Mouse (Mus musculus): ENCODE measurements at regions not wholly inside any gene's neighbourhood (a gene's known extent, or its start where the extent isn't known, plus 50 kb on each side); places are given as distances from the start of the nearest gene placed in this dataset.

DNA sequence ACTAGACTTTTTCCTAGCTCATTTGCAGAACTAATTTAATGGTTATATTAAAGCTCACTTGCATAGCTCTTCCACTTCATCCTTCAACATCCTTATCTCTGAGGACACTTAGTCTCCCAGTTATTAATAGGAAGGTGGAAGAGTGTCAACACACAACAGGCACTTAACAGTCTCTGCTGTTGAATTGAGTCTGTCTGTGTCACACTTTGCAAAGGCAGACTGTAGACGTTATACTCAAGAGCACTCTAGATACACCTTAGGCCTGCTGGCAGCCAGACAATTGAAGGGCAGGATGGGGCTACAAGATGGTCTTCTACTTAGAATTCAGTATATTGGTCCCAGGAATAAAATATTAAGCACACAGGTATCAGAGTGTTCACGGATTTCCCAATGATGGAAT is 172.6 kb upstream of the F930015N05Rik start:
- ATAC-seq (ENCODE audit: borderline replicate concordance, extremely low read depth, low FRiP score, low TSS enrichment): no peak
- WGBS: 50% methylated on average over 2 of the region's 2 CpGs
- no peaks in the 10 kb centered on the region for H3K27me3 ChIP-seq
- no peaks in the 10 kb centered on the region for H3K9me3 ChIP-seq
- no peak overlapping the region for H3K27ac ChIP-seq
- no peak overlapping the region for H3K4me2 ChIP-seq
- H3K4me3 ChIP-seq: no peak overlapping the region
- no peak overlapping the region for H3K9ac ChIP-seq
- H3K36me3 ChIP-seq: no peaks in the 10 kb centered on the region
- no peaks in the 10 kb centered on the region for H3K4me1 ChIP-seq

DNA sequence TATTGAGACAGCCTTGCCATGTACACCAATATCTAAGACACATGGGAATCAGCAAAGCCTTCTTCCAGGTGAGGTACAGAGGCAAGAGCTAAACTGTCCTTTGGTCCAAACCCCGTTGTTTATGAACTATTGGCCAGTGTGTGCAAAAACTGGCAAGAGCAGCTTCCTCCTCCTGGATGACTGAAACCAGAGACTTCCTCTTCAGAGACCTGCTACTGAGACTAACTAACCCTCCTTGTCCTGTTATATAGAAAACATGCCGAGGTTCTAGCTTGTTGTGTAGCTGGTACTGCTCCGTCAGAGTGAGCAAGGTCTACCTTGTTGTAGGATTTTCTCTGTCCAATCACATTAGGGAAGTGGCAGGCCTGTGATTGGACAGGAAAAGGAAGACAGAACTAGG is 174.3 kb upstream of the F930015N05Rik start:
- H3K9me3 ChIP-seq: no peaks in the 10 kb centered on the region
- no peak overlapping the region for H3K27ac ChIP-seq
- no peak for ATAC-seq (ENCODE audit: borderline replicate concordance, extremely low read depth, low FRiP score, low TSS enrichment)
- H3K9ac ChIP-seq: no peak overlapping the region
- no peak overlapping the region for H3K4me2 ChIP-seq
- 86% methylated on average over 3 of the region's 3 CpGs for WGBS
- no peak overlapping the region for H3K4me3 ChIP-seq
- no peaks in the 10 kb centered on the region for H3K4me1 ChIP-seq
- no peaks in the 10 kb centered on the region for H3K27me3 ChIP-seq
- no peaks in the 10 kb centered on the region for H3K36me3 ChIP-seq

DNA sequence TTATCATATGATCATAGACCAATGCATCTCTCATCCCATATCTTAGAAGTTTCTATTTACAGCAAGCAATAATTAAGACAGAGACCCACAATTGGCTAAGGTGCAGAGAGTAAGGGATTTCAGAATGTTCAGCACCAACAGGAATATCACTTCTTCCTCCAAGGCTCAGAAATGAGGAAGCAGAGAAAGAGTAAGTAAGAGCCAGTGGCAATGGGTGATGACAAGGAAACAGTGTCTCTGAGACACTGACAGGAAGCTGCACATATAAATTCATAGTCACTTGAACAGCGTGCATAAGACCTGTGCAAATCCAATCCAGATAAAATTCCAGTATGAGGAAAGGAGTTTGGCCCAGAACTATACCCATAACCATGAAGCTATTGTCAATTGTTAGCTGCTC is 178.7 kb upstream of the F930015N05Rik start:
- no peak overlapping the region for H3K4me3 ChIP-seq
- H3K27ac ChIP-seq: no peak overlapping the region
- H3K4me1 ChIP-seq: no peaks in the 10 kb centered on the region
- ATAC-seq (ENCODE audit: borderline replicate concordance, extremely low read depth, low FRiP score, low TSS enrichment): no peak
- no peaks in the 10 kb centered on the region for H3K27me3 ChIP-seq
- no peak overlapping the region for H3K9ac ChIP-seq
- H3K9me3 ChIP-seq: no peaks in the 10 kb centered on the region
- no peak overlapping the region for H3K4me2 ChIP-seq
- no peaks in the 10 kb centered on the region for H3K36me3 ChIP-seq
- 53% methylated on average over 1 of the region's 1 CpGs for WGBS

DNA sequence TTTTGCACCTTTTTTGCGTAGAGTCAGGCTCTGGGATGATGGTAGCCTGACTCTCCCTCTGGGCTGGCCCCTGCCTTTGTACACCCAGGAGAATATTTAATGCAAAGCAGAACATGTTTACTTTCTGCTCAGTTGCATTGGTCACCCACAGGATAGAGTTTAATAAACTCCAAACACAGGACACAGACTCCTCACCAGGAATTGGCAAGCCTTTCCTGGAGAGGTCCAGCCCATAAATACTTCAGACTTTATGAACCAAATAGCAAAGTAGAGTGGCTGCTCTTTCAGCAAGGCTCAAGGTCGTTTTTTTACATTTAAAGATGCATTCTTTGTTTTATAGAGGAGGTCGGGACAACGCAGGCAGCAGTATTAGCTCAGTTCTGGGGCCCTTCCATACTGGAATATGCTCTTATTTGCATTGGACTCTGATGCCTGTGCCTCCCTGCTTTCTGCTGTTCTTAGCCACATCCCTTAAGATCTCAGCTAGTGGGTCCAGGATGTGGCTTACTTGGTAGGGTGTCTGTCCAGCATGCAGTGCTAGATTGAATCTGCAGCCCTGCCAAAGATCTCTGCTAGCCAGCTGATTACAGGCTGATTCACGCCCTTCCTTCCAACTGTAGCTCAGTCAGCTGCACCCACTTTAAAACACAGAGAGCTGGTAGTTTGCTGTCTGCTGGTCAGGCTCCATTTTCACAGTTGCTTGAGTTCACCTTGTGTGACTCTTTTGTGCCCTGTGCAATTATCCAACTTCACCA is 182.4 kb upstream of the F930015N05Rik start:
- no peak overlapping the region for H3K27ac ChIP-seq
- H3K9ac ChIP-seq: no peak overlapping the region
- no peaks in the 10 kb centered on the region for H3K4me1 ChIP-seq
- no peak for ATAC-seq (ENCODE audit: borderline replicate concordance, extremely low read depth, low FRiP score, low TSS enrichment)
- no peak overlapping the region for H3K4me2 ChIP-seq
- no peak overlapping the region for H3K4me3 ChIP-seq
- no peaks in the 10 kb centered on the region for H3K27me3 ChIP-seq
- 47% methylated on average over 5 of the region's 5 CpGs for WGBS
- H3K36me3 ChIP-seq: no peaks in the 10 kb centered on the region
- H3K9me3 ChIP-seq: no peaks in the 10 kb centered on the region

DNA sequence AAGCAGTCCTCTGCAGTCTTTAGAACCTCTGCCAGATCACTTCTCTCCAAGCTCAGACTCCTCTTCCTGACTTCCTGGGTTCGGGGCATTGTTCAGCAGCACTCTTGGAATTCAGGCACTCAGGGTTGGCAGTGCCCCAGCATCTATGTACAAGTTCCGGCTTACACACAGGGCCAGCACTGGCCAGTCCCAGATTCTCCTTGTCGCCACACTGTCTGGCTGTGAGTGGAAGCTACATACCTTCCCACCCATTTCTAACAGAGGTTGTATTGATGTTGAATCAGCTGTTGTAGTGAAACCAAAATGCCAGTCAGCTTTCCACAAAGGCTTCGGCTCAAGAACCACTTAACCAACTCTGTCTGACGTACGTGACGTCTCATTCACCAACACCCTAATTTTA is 190.7 kb upstream of the F930015N05Rik start:
- no peaks in the 10 kb centered on the region for H3K9me3 ChIP-seq
- H3K36me3 ChIP-seq: no peaks in the 10 kb centered on the region
- no peak overlapping the region for H3K9ac ChIP-seq
- no peaks in the 10 kb centered on the region for H3K4me1 ChIP-seq
- no peak overlapping the region for H3K4me2 ChIP-seq
- 47% methylated on average over 7 of the region's 7 CpGs for WGBS
- no peak overlapping the region for H3K4me3 ChIP-seq
- no peaks in the 10 kb centered on the region for H3K27me3 ChIP-seq
- ATAC-seq (ENCODE audit: borderline replicate concordance, extremely low read depth, low FRiP score, low TSS enrichment): peak; percentile 46; the same call in 1 of the 2 replicates
- H3K27ac ChIP-seq: no peak overlapping the region

DNA sequence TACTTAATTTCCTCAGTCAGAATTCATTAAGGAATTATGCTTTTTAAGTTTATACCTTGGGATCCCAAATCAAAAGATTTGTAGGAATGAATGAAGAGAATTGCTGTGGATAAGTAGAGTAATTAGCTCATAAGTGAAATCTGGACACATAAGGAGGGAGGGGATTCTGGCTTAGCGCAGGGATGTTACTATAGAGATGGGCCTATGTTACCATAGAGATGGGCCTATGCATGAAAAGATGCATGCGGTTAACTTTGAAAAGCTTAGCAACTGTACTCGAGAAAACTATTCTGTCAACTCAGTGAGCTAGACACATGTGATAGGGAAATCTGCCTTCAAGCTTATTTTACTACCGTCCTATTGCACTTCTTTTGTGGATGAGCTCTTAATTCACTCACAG is 204.5 kb upstream of the F930015N05Rik start:
- no peak overlapping the region for H3K4me2 ChIP-seq
- 85% methylated on average over 4 of the region's 4 CpGs for WGBS
- no peaks in the 10 kb centered on the region for H3K36me3 ChIP-seq
- no peak overlapping the region for H3K4me3 ChIP-seq
- H3K4me1 ChIP-seq: no peaks in the 10 kb centered on the region
- no peak for ATAC-seq (ENCODE audit: borderline replicate concordance, extremely low read depth, low FRiP score, low TSS enrichment)
- no peaks in the 10 kb centered on the region for H3K9me3 ChIP-seq
- no peak overlapping the region for H3K9ac ChIP-seq
- H3K27me3 ChIP-seq: no peaks in the 10 kb centered on the region
- H3K27ac ChIP-seq: no peak overlapping the region

DNA sequence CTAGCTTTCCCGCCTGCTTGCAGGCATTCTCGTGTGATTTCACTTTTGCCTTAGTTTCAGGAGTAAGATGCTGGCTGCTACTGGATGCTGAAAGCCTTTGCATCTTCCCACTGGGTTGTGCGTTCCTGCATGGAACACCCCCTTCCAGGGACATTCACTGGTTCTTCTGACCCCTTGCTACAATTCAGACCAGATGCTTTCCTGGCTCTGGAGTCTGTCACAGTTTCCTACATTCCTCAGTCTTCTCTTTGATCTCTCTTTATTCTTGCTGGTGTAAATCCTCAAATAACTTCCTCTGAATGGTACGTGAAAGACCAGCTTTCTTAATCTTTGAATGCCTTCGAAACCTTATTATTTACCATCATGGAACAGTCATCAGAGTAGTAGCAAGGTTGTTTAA is 206.7 kb upstream of the F930015N05Rik start:
- Histone ChIP-seq H3K36me3 (no peaks in the 10 kb centered on the region), H3K4me3 (no peak overlapping the region), H3K27ac (no peak overlapping the region), H3K4me2 (no peak overlapping the region), H3K27me3 (no peaks in the 10 kb centered on the region), H3K4me1 (no peaks in the 10 kb centered on the region), H3K9me3 (no peaks in the 10 kb centered on the region), H3K9ac (no peak overlapping the region)
- ATAC-seq (ENCODE audit: borderline replicate concordance, extremely low read depth, low FRiP score, low TSS enrichment): no peak
- 64% methylated on average over 5 of the region's 5 CpGs for WGBS

DNA sequence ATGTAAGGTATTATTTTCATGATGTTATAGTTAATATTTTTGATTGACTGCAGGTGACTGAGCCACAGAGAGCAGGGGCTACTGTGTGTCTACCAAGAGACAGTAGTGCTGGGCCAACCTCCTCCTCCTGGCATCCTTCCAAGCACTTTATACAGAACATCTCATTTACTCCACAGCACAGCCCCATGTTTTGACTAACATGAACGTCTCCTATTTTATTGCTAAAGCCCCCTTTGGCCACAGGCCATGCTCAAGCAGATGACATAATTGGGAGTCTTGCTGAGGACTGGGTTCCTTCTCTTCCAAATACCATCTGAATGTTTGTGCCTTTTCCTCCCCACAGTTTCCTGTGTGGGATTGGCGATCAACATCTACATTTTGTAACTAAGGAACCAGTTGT is 211.5 kb upstream of the F930015N05Rik start:
- 0 out of 2 replicates have a peak, but pooled peaks have one; percentile 31 for ATAC-seq (ENCODE audit: borderline replicate concordance, extremely low read depth, low FRiP score, low TSS enrichment)
- no peak overlapping the region for H3K27ac ChIP-seq
- WGBS: 35% methylated on average over 2 of the region's 2 CpGs

DNA sequence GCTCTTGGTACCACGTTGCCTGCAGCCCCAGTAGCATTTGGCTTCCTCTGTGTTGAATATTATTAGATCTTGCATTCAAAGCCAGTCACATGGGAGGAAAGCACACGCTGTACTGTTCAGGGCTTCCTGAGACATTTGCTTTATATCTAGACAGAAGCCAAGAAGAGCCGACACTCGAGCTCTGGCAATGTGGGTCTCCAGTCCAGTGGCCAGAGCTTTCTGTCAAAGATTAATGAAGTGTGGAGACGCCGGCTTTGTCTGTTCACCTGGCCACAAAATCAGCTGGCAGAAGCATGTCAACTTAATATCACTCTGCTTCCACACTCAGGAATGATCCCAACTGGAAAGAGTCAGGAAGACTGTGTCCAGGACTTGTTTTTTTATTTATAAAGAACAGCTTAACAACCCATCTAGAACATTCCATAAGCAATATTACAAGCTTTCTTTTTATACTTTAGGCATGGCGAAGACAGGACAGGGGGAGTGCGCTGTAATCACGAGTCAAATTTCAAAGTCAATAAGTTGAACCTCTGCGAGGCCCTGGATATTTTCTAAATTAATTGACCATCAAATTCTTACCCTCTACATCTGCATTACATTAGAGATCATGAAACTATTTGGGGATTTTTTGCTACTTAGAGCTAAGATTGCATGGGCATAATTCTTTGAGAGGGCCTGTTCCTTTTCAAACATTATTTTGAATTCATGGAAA is 214.3 kb upstream of the F930015N05Rik start:
- Histone ChIP-seq H3K9ac (no peak overlapping the region), H3K36me3 (no peaks in the 10 kb centered on the region), H3K9me3 (no peaks in the 10 kb centered on the region), H3K4me2 (no peak overlapping the region), H3K27me3 (no peaks in the 10 kb centered on the region), H3K4me3 (no peak overlapping the region), H3K4me1 (no peaks in the 10 kb centered on the region), H3K27ac (no peak overlapping the region)
- ATAC-seq (ENCODE audit: borderline replicate concordance, extremely low read depth, low FRiP score, low TSS enrichment): peak; percentile 11; the same call in 1 of the 2 replicates
- WGBS: 59% methylated on average over 10 of the region's 10 CpGs

More for the DNA sequence above, 211.5 kb upstream of the F930015N05Rik start:
- Histone ChIP-seq H3K9me3 (no peaks in the 10 kb centered on the region), H3K9ac (no peak overlapping the region), H3K36me3 (no peaks in the 10 kb centered on the region), H3K4me3 (no peak overlapping the region), H3K4me1 (no peaks in the 10 kb centered on the region), H3K27me3 (no peaks in the 10 kb centered on the region), H3K4me2 (no peak overlapping the region)

DNA sequence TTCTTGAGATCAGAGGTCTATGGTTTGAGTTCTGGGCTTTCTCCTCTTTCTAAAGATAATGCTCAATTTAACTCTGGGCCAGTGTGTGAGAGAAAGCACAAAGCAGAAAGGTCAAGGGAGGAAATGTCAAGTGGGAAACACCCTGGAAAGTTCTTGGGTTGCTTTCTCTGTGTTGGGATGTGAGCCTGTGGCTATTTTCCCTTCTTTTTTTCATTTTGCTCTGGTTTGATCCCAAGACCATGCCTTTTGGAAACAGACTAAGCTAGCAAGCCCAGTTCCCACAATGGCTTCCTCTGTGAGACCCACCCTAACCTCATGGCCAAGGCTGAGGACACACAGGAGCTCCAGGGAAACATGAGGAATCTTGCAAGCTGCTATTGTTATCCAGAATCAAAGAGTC is 216.4 kb upstream of the F930015N05Rik start:
- H3K9me3 ChIP-seq: no peaks in the 10 kb centered on the region
- H3K27ac ChIP-seq: no peak overlapping the region
- H3K27me3 ChIP-seq: no peaks in the 10 kb centered on the region
- H3K36me3 ChIP-seq: no peaks in the 10 kb centered on the region
- H3K4me2 ChIP-seq: no peak overlapping the region
- no peak overlapping the region for H3K9ac ChIP-seq
- no peaks in the 10 kb centered on the region for H3K4me1 ChIP-seq
- no peak for ATAC-seq (ENCODE audit: borderline replicate concordance, extremely low read depth, low FRiP score, low TSS enrichment)
- no peak overlapping the region for H3K4me3 ChIP-seq

DNA sequence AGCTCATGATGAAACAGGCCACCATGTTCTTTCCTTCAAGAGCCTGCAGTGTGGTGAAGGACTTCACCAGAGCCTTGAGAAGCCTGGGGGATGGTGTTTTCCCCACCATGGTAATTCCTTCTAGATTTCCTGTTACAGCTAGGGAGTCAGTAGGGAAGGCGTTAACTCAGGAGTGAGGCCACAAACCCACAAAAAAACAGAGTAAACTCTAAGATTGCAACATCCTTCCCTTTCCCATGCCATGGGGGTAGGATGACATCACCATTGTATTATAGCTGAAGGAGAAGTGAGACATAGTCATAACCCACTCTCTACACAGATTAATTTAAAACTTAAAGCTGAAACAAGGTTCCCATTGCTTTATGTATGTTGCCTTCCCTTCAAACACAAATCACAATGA is 218.7 kb upstream of the F930015N05Rik start:
- no peaks in the 10 kb centered on the region for H3K27me3 ChIP-seq
- H3K4me2 ChIP-seq: no peak overlapping the region
- no peak overlapping the region for H3K4me3 ChIP-seq
- 82% methylated on average over 1 of the region's 1 CpGs for WGBS
- no peaks in the 10 kb centered on the region for H3K36me3 ChIP-seq
- H3K9me3 ChIP-seq: no peaks in the 10 kb centered on the region
- H3K4me1 ChIP-seq: no peaks in the 10 kb centered on the region
- ATAC-seq (ENCODE audit: borderline replicate concordance, extremely low read depth, low FRiP score, low TSS enrichment): no peak
- no peak overlapping the region for H3K27ac ChIP-seq
- no peak overlapping the region for H3K9ac ChIP-seq

DNA sequence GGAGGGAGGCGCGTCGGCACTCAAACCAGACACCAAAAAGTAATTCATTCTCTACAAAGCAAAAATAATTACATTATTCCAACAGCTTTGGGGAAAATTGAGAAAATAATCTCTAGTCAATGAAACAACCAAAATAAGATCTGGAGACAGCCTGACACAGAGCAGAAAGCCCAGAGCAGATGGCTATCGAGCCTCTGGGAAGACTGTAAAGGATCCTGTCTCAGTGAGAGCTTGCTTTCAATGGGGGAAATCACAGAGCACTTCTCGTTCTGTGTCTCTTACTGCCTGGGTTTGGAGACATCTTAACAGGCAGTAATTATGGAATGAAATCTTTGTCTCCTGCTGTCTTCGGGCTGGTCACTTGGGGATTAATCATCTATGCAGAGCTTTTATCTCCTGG is 226.7 kb upstream of the F930015N05Rik start:
- no peaks in the 10 kb centered on the region for H3K27me3 ChIP-seq
- no peak for ATAC-seq (ENCODE audit: borderline replicate concordance, extremely low read depth, low FRiP score, low TSS enrichment)
- WGBS: 29% methylated on average over 6 of the region's 6 CpGs
- no peak overlapping the region for H3K4me3 ChIP-seq
- no peak overlapping the region for H3K27ac ChIP-seq
- H3K4me2 ChIP-seq: peak overlapping the region; percentile 8; the same call in 1 of the 2 replicates
- no peaks in the 10 kb centered on the region for H3K36me3 ChIP-seq
- H3K9me3 ChIP-seq: no peaks in the 10 kb centered on the region
- H3K4me1 ChIP-seq: 0 out of 2 replicates have a peak, but pooled peaks cover 3% of the 10 kb centered on the region
- H3K9ac ChIP-seq: no peak overlapping the region
